Mouse (Mus musculus) brain, adult 2 months (tissue): ENCODE data around the gene Flcn.

ENCODE experiments used
- DNase-seq: peaks from one replicate; pipeline ENCODE4 v3.0.0; 2011; ENCODE audit warnings: low read depth, low spot score

The Flcn gene

GRCm38 (mm10) chr11:59770753-59771152 is 39.1 kb downstream of the Flcn start:
- DNase-seq, result no peak

GRCm38 (mm10) chr11:59769738-59770137 is 40.1 kb downstream of the Flcn start:
- no peak for DNase-seq

- DNase-seq, result peak; percentile 55
These were observed 40.5 kb downstream of the Flcn start for GRCm38 (mm10) chr11:59769307-59769706.

GRCm38 (mm10) chr11:59760796-59761195 is 49.0 kb downstream of the Flcn start:
- DNase-seq, result peak; percentile 65

- no peak for DNase-seq
These were observed 50.2 kb downstream of the Flcn start for GRCm38 (mm10) chr11:59759626-59760025.

GRCm38 (mm10) chr11:59759178-59759577 is 50.6 kb downstream of the Flcn start:
- peak; percentile 97 for DNase-seq

GRCm38 (mm10) chr11:59758191-59758985 is 51.4 kb downstream of the Flcn start:
- peak; percentile 51 for DNase-seq

- no peak for DNase-seq
These were observed 53.5 kb downstream of the Flcn start for GRCm38 (mm10) chr11:59756351-59756750.

- no peak for DNase-seq
These were observed 55.3 kb downstream of the Flcn start for GRCm38 (mm10) chr11:59754504-59754903.

- no peak for DNase-seq
These were observed 60.8 kb downstream of the Flcn start for GRCm38 (mm10) chr11:59749050-59749449.

- peak; percentile 77 for DNase-seq
These were observed 63.2 kb downstream of the Flcn start for GRCm38 (mm10) chr11:59746614-59747013.

GRCm38 (mm10) chr11:59745851-59746250 is 64.0 kb downstream of the Flcn start:
- DNase-seq, result peak; percentile 40

GRCm38 (mm10) chr11:59744374-59744773 is 65.4 kb downstream of the Flcn start:
- no peak for DNase-seq

- DNase-seq, result peak; percentile 73
These were observed 66.1 kb downstream of the Flcn start for GRCm38 (mm10) chr11:59743712-59744111.

GRCm38 (mm10) chr11:59743307-59743706 is 66.5 kb downstream of the Flcn start:
- DNase-seq, result peak; percentile 46

GRCm38 (mm10) chr11:59741915-59742314 is 67.9 kb downstream of the Flcn start:
- no peak for DNase-seq
